Mouse (Mus musculus) liver, embryonic 11.5 days (tissue): ENCODE data around the gene Zfp277. TPM values are rescaled to one million over a fixed set of nuclear protein-coding genes. Genes with fewer than 3 reads are reported as not detected.

Experiments used
- ATAC-seq: fragments of 200-750 bp; cut with Nextera tagmentation; replicated peaks from 2 replicates; pipeline ENCODE4 v1.8.0; 2017; ENCODE audit warnings: moderate number of reproducible peaks, mild to moderate bottlenecking, moderate TSS enrichment, moderate library complexity; ENCODE audit not compliant: low FRiP score
- DNase-seq: peaks from one replicate; pipeline ENCODE4 v3.0.0-alpha.2; 2017; ENCODE audit warnings: low spot score
- H3K27ac ChIP-seq: fragments of 300-500 bp; sonication (generic); 2 replicates; pipeline ENCODE4 v1.5.1; 2014; ENCODE audit warnings: mild to moderate bottlenecking, low read depth, low read length, control low read depth
- H3K27me3 ChIP-seq: fragments of 300-500 bp; sonication (generic); replicated peaks from 2 replicates; pipeline ENCODE4 v1.6.1; 2014; ENCODE audit warnings: low read length, mixed read lengths; ENCODE audit not compliant: control insufficient read depth, insufficient read depth
- H3K36me3 ChIP-seq: fragments of 300-500 bp; sonication (generic); 2 replicates; pipeline ENCODE4 v1.6.1; 2014; ENCODE audit warnings: mild to moderate bottlenecking, low read length, moderate library complexity, mixed read lengths; ENCODE audit not compliant: control insufficient read depth, insufficient read depth
- H3K4me1 ChIP-seq: fragments of 300-500 bp; sonication (generic); replicated peaks from 2 replicates; pipeline ENCODE4 v1.6.1; 2014; ENCODE audit warnings: low read length, mixed read lengths; ENCODE audit not compliant: control insufficient read depth, insufficient read depth
- H3K4me2 ChIP-seq: fragments of 300-500 bp; sonication (generic); 2 replicates; pipeline ENCODE4 v1.6.1; 2014; ENCODE audit warnings: mild to moderate bottlenecking, control low read depth, moderate library complexity
- H3K4me3 ChIP-seq: fragments of 300-500 bp; sonication (generic); 2 replicates; pipeline ENCODE4 v1.5.1; 2014; ENCODE audit warnings: low read depth, low read length, control low read depth
- H3K9ac ChIP-seq: fragments of 300-500 bp; sonication (generic); 2 replicates; pipeline ENCODE4 v1.6.1; 2014; ENCODE audit warnings: low read depth, low read length, control low read depth
- H3K9me3 ChIP-seq: fragments of 300-500 bp; sonication (generic); 2 replicates; pipeline ENCODE4 v1.6.1; 2016; ENCODE audit warnings: low read length, inconsistent platforms, mixed read lengths; ENCODE audit not compliant: control insufficient read depth
- WGBS: fragments of 180-500 bp; shearing (Covaris S2); extraction: QIAGEN DNeasy Blood & Tissue Kit; methylation state at CpG from one replicate; pipeline ENCODE4 v1.1.7; 2014; 5-methylcytosine and 5-hydroxymethylcytosine counted together
- polyA plus RNA-seq: library from polyadenylated mRNA; unstranded; fragments of >200 nt; fragmentation: Nextera tagmentation; extraction: Ambion mirVana; gene quantifications from 2 replicates; pipeline ENCODE4 v1.2.1, GENCODE M21; 2014

The Zfp277 gene
- polyA plus RNA-seq, 1 experiment from 2014 or later: 23.4 TPM

DNA sequence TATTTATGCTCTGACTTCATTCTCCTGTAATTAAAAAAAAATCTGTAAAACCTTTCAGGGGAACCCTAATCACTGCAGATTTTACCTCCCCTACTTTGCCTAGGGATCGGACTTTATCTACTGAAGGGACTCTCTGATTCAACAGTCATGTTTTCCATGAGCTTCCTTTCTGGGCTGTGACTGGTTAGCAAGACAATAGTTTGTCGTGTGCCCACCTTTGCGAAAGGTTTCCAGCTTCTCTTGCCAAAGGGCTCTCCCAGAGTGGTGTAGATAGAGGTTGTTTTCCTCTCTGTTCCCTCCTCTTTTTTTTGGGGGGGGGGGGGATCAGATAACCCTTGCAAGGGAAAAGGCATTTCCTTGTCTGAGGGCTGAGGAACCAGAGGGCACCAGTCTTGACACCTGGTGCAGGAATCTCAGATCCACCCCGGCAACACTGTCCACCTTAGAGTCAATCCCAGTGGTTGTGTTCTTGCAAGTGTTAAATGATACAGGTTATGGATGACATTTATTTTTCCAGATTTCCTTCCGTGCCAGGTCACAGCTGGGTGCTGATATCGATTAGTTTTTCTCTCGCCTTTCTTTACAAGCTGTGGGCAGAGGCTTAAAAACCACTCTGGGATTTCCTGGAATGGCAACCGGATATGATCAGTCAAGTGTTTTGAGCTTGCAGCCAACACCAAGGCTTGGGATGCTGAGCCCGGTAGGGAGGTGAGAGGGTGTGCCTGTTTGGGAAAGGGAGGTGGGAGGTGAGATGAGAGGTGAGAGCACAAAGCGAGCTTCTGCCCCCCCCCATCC, 2.1 kb upstream of the Zfp277 start:
- 12% methylated on average over 10 of the region's 10 CpGs for WGBS
- peaks cover 17% of the 10 kb centered on the region for H3K27me3 ChIP-seq
- peak overlapping the region; percentile 85 for H3K4me2 ChIP-seq
- no peak overlapping the region for H3K27ac ChIP-seq
- H3K36me3 ChIP-seq: no peaks in the 10 kb centered on the region
- DNase-seq (no peak), ATAC-seq (no peak)
- H3K4me1 ChIP-seq: peaks cover 4% of the 10 kb centered on the region
- H3K4me3 ChIP-seq: peak overlapping the region; percentile 76
- H3K9ac ChIP-seq: no peak overlapping the region
- no peaks in the 10 kb centered on the region for H3K9me3 ChIP-seq

DNA sequence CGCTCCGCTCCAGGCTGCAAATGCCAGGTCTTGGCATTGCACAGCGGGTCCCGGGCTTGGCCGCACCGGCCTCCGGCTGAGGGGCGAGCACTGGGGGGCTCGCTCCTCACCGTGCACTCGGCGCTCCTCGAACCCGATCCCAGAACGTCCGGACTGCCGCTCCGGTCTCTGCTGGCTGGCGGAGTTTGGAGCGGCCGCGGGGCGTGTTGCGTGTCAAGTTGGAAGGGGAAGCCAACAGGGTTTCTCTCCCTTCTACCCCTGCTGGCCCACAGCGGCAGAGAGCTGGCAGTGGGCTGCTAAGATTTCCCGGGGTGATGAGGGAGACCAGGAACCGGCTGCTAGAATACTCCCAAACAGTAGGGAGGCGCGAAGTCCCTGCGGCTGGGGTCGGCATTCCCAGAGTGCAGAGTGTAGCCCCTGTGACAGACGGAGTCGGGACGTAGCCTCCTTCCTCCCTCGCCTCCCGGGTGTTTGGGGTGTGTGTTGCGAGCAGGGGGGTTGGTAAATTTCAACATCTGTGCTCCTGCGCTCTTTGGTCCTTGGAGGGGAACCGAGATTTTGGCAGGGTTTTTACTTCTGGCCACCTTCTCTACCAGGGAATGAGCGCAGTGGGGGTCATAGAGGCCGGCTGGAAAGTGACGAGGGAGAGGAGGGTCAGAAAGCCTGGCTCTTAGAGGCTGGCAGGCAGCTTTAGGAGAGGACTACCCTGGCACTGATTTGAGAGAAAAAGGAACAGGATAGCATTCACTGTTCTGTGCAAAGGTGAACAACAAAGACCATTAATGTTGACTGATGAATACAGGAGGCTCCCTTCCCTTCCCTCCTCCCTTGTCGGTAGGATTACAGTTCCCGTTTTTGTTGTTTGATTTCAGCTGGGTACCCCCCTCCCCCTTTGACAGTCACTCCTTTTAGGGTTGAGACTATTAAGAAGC, 1.0 kb upstream of the Zfp277 start:
- peak overlapping the region; percentile 85 for H3K4me2 ChIP-seq
- ATAC-seq (peak; percentile 7), DNase-seq (peak; percentile 60)
- H3K9ac ChIP-seq: peak overlapping the region; percentile 64
- 1% methylated on average over 44 of the region's 44 CpGs for WGBS
- H3K9me3 ChIP-seq: no peaks in the 10 kb centered on the region
- no peaks in the 10 kb centered on the region for H3K36me3 ChIP-seq
- peaks cover 17% of the 10 kb centered on the region for H3K27me3 ChIP-seq
- H3K4me3 ChIP-seq: peak overlapping the region; percentile 76
- H3K27ac ChIP-seq: no peak overlapping the region
- peaks cover 4% of the 10 kb centered on the region for H3K4me1 ChIP-seq

DNA sequence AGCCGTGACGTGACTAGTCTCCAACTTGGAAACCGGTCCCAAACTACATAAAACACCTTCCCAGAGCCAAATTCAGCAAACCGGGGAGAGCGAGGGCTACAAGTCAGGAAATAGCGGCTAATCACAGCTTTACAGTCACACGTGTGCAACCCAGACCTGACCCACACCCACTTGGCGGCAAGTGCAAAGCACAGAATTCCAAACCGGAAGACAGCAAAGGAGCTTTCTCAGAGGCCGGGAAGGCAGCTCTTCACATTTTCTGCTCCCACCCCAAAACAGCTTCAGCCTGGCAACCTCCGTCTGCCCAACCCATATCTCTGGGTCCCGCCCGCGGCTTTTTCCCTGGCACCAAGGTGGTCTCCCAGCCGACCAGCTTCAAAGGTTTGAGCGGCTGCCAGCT, 496 bp downstream of the Zfp277 start:
- DNase-seq: no peak
- peaks cover 17% of the 10 kb centered on the region for H3K27me3 ChIP-seq
- H3K9me3 ChIP-seq: no peaks in the 10 kb centered on the region
- H3K9ac ChIP-seq: peak overlapping the region; percentile 69
- peak; percentile 40 for ATAC-seq
- H3K4me2 ChIP-seq: peak overlapping the region; percentile 85
- H3K4me1 ChIP-seq: peaks cover 4% of the 10 kb centered on the region
- H3K27ac ChIP-seq: no peak overlapping the region
- no peaks in the 10 kb centered on the region for H3K36me3 ChIP-seq
- H3K4me3 ChIP-seq: peak overlapping the region; percentile 76
- 1% methylated on average over 16 of the region's 16 CpGs for WGBS

- Histone ChIP-seq H3K9ac (no peak overlapping the region), H3K4me2 (no peak overlapping the region), H3K9me3 (no peaks in the 10 kb centered on the region), H3K4me1 (no peaks in the 10 kb centered on the region; the same call in 1 of the 2 replicates), H3K36me3 (no peaks in the 10 kb centered on the region), H3K27ac (no peak overlapping the region), H3K4me3 (no peak overlapping the region), H3K27me3 (no peaks in the 10 kb centered on the region)
- WGBS: 44% methylated on average over 2 of the region's 2 CpGs
- DNase-seq (no peak), ATAC-seq (no peak)
Observed at GRCm38 (mm10) chr12:40438049-40438448, 7.7 kb downstream of the Zfp277 start.

GRCm38 (mm10) chr12:40434101-40434500, 11.6 kb downstream of the Zfp277 start:
- DNase-seq: no peak

GRCm38 (mm10) chr12:40431075-40431474, 14.6 kb downstream of the Zfp277 start:
- ATAC-seq (no peak), DNase-seq (no peak)
- H3K9ac ChIP-seq: no peak overlapping the region
- H3K4me1 ChIP-seq: peaks cover 15% of the 10 kb centered on the region
- WGBS: 60% methylated on average over 5 of the region's 5 CpGs
- H3K27ac ChIP-seq: no peak overlapping the region
- no peaks in the 10 kb centered on the region for H3K9me3 ChIP-seq
- H3K4me2 ChIP-seq: no peak overlapping the region
- H3K36me3 ChIP-seq: no peaks in the 10 kb centered on the region
- no peak overlapping the region for H3K4me3 ChIP-seq
- H3K27me3 ChIP-seq: no peaks in the 10 kb centered on the region

More at GRCm38 (mm10) chr12:40434101-40434500, 11.6 kb downstream of the Zfp277 start:
- Histone ChIP-seq H3K4me3 (no peak overlapping the region), H3K27me3 (no peaks in the 10 kb centered on the region), H3K9ac (no peak overlapping the region), H3K9me3 (no peaks in the 10 kb centered on the region), H3K36me3 (no peaks in the 10 kb centered on the region), H3K27ac (no peak overlapping the region), H3K4me2 (no peak overlapping the region), H3K4me1 (peaks cover 12% of the 10 kb centered on the region)
- 59% methylated on average over 3 of the region's 3 CpGs for WGBS
- no peak for ATAC-seq

GRCm38 (mm10) chr12:40429976-40430375, 15.7 kb downstream of the Zfp277 start:
- H3K4me2 ChIP-seq: no peak overlapping the region
- ATAC-seq: no peak
- no peak for DNase-seq

GRCm38 (mm10) chr12:40427606-40428005, 18.1 kb downstream of the Zfp277 start:
- Histone ChIP-seq H3K4me3 (no peak overlapping the region), H3K4me1 (peaks cover 15% of the 10 kb centered on the region), H3K9me3 (no peaks in the 10 kb centered on the region), H3K9ac (no peak overlapping the region), H3K36me3 (no peaks in the 10 kb centered on the region), H3K27me3 (no peaks in the 10 kb centered on the region), H3K27ac (no peak overlapping the region), H3K4me2 (no peak overlapping the region)
- WGBS: 81% methylated on average over 10 of the region's 10 CpGs
- no peak for ATAC-seq
- DNase-seq: no peak

More at GRCm38 (mm10) chr12:40429976-40430375, 15.7 kb downstream of the Zfp277 start:
- H3K27me3 ChIP-seq: no peaks in the 10 kb centered on the region
- no peak overlapping the region for H3K9ac ChIP-seq
- 62% methylated on average over 3 of the region's 3 CpGs for WGBS
- H3K27ac ChIP-seq: no peak overlapping the region
- peaks cover 15% of the 10 kb centered on the region for H3K4me1 ChIP-seq
- no peak overlapping the region for H3K4me3 ChIP-seq
- no peaks in the 10 kb centered on the region for H3K9me3 ChIP-seq
- no peaks in the 10 kb centered on the region for H3K36me3 ChIP-seq
